Mouse (Mus musculus): ENCODE measurements at regions not wholly inside any gene's neighbourhood (a gene's known extent, or its start where the extent isn't known, plus 50 kb on each side); places are given as distances from the start of the nearest gene placed in this dataset.
A peak's percentile ranks its signal among the peaks of the same experiment; 100 is the strongest.

DNA sequence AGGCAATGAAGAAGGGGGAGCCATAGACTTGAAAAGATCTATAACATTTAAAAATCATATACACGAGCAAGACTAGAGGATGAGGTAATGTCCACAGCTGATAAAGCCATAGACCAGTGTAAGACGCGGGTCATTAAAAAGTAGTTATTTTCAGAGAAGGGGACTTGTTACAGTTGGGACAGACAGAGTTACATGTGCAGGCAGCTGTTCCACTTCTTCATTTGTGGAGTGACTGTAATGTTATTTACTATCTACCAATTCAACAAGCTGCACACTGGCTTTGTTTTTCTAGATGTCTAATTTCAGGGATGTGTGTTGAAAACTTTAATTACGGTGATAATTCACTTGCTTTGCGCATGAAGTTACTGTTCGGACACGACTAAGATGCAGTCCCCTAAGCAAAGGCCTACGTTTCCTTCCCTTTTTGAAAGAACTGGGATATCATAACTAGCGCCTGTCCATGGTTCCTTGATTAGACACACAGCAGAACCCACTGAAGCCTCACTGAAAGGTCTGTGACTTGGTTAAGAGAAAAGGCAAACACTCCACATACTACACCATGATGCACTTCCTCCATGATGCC is 320.7 kb upstream of the Clint1 start:
- DNase-seq (ENCODE audit: low spot score in 2 of 2) = no peak

DNA sequence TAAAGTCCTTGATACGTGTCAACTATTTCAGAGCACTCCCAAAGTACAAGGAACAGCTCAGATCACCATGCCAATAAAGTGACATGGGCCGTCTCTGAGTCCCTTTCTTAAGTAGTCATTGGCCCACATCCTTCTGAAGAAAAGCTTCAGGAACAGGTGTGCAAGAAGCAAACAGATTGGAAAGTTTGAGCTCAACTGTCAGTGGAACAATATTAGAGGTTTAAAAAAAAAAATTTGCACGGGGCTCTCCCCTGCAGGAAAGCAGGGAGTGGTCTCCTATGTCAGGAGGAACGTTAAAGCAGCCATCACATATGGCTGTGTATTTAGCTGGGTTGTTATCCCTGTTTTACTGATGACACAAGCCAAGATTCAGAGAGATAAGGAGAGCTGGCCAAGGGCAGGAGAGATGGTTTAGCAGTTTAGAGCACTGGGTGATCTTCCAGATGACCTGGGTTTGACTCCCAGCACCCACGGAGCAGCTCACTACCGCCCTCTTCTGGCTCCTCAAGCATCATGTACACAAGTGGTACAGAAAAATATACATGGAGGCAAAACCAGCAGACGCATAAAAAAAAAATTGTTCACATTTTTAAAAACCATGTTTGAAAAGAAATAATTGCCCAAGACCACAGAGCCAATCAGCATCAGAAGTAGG is 318.3 kb upstream of the Clint1 start:
- DNase-seq (ENCODE audit: low spot score in 2 of 2) = no peak

DNA sequence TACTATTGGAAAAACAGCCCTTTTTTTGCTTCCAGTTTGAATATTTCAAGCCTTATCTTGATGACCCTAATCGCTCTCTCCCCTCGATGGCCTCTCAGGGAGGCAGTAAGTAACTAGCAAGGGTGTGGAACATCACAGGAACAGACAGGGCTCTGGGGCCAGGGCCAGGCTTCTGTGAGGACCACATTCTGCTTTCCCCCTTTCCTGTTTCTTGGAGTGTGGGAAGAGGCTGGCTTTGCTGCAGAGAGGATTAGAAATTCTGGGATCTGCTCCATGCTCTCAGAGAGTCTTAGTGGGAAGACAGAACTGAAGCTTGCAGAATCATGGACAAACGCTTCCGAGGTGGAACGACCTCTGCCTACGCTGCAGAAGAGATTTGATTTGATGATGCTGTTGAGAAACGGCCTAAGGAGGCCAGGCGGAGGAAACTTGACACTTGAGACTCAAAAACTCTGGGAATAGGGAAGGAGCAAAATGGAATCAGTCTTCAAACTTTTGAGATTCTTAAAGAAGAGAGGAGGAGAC is 316.3 kb upstream of the Clint1 start:
- no peak for DNase-seq (ENCODE audit: low spot score in 2 of 2)

DNA sequence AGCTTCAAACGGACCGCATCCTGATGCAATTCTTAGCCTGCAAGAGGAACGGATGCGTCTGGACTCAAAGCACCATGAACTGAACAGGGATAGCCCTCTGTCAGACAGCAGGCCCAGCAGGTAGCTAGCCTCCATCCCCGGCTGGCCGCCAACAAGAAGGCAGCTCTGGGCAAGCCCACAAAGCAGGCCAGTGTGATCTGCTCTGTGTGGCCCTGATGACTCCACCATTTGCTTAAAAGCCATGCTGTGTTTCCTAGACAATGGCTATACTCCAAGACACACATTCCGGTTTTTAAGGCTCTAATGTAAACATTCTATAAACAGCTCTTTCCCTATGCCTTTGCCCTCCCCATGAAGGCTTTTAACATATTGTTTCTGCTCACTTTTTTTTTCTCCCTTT is 313.8 kb upstream of the Clint1 start:
- no peak for DNase-seq (ENCODE audit: low spot score in 2 of 2)

DNA sequence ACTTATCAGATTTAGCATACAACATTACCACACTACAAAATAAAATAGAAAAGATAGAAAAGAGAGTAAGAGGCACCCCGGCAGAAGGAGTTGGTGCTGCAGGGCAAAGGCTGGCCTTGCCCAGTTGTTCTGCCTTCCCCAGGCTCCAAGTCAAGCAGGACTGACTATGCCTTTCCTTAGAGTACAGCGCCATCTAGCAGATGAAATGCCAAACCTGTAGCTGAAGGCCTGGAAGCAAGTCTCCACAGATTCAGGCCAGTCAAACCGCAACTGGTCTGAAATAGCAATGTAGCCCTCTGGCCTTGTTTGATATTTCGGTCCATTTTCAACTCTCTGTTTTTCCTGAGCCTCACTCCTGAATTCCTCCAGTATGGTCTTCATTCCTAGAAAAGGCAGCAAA is 312.4 kb upstream of the Clint1 start:
- DNase-seq (ENCODE audit: low spot score in 2 of 2) = peak; percentile 14 to 55

DNA sequence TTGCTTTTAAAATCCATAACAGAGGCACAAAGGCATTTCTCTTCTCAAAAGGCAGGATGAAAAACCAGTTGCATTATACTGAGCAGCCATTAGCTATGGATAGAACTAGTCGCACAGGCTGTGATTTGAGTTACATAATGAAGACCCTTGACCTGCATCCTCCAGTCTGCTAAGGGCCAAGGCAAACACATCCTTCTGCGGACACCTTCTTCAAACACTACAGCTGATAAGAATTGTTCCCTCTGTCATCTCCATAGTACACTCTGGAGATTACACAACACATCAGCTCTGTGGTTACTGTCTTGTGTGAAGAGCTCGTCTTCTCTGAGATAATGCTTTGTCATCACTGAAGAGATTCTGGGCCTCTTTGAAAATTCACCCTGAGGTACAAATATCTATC is 307.3 kb upstream of the Clint1 start:
- DNase-seq (ENCODE audit: low spot score in 2 of 2) = no peak

DNA sequence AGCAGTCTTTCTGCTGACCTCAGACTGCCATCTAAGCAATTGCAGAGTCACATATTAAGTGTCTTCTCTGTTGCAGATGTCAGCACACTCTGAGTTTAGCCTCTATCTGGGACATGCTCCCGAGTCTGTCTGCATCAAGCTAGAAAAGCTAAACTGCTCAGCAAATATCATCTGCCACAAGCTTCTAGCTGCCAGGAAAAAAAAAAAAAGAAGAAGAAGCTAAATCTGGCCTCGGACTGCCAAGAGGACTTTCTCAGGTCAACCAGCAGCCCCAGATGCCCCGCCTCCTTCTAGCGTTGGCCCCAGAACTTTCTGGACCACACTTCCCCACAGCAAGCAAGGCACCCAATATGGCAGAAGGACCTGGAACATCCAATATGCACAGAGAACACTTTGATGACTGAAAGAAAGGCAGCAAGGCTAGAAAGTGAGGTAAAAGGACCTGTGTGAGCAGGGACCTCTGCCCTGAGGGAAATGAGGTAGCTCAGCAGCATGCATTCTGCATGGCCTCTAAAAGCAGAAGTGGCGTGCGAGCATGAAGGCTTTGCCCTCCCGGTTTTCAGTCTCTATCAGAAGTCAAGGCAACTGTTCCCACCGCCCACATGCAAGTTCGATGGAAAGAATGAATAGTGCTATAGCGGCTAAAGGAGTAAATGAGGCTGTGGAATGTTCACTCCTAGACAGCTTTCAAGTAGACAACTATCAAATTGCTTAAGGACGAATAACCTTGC is 305.8 kb upstream of the Clint1 start:
- DNase-seq (ENCODE audit: low spot score in 2 of 2) = no peak

DNA sequence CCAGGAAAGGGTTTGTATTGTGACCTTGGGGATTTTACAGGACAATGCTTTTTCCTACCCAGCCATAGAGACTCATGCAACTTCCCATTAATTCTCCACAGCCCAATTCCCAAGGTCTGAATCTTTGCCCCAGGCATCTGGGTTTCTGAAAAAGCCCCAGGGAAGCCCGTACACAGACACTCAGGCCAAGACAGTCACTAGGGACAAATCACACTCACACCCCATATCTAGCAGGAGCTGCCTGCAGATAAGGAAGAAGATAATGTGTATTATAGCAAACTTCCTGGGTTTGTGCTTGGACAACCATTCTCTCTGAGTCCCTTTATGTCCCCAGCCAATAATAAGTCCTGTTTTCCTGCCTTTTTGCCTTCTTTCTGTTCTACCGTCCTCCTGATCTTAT is 305.0 kb upstream of the Clint1 start:
- DNase-seq (ENCODE audit: low spot score in 2 of 2) = no peak

DNA sequence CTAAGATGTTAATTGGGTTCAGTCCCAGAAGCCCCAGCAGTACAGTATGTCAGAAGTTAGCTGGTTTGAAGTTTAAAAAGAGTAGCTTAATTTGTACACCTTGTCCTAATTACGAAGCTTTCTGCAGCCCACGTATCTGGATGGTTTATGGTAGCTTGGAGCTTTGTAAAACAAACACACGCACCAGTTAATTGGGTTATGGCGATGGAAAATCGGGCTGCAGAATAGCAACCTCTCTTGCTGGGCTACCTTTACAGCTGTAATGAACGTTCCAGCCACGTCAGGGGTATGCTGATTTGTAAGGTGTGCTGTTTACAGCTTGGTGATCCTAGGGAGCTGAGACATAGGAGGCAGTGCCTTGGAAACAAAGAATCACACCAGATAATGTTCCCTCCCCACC is 301.5 kb upstream of the Clint1 start:
- no peak for DNase-seq (ENCODE audit: low spot score in 2 of 2)

DNA sequence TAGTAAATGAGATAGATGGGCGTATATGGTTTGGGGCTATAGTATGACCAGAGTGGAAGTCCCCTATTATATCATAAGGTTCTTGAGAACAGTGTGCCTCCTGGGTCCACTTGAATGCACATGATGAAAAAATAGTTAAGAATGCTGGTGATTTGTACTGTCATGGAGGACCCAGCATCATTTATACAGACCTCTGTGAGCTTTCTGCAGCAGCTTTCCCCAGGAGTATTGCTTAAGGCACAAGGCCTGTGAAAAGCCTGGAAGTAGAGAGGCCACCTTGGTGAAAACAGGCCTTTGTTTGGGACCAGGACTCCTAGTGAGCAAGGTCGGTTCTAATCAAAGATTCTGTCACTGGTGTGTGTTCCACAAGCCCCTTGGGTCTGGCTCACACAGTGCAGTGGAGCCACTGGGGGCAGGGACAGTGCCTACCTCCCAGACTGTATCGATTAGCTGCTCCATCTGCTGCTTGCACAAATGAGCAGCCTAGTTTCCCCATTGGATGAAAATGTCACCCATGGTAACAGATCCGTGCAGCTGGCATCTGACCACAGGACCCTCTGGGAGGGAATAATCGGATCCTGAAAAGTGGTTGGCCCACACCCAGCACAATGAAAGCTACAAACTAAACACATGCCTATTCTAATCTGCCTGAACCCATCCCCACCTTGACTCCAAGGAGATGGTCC is 274.2 kb upstream of the Clint1 start:
- DNase-seq (ENCODE audit: low spot score in 2 of 2) = no peak

DNA sequence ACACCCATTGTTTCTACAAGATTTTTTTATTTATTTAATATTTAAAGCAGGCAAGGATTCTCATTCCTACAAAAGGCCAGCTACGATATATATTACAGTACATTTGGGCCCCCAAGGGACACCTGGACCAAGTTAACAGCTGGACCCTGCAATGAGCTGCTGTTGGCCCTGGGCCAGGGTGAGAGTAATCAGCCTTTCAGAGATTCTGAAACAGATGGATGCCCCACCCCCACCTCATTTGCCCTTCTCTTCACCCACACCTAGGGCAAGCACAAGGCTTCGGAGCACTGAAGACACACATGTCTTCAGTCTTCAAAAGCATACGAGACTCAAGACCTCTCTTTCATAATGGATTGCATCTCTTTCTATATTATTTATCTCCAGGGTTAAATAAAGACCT is 259.5 kb upstream of the Clint1 start:
- DNase-seq (ENCODE audit: low spot score in 2 of 2) = no peak

DNA sequence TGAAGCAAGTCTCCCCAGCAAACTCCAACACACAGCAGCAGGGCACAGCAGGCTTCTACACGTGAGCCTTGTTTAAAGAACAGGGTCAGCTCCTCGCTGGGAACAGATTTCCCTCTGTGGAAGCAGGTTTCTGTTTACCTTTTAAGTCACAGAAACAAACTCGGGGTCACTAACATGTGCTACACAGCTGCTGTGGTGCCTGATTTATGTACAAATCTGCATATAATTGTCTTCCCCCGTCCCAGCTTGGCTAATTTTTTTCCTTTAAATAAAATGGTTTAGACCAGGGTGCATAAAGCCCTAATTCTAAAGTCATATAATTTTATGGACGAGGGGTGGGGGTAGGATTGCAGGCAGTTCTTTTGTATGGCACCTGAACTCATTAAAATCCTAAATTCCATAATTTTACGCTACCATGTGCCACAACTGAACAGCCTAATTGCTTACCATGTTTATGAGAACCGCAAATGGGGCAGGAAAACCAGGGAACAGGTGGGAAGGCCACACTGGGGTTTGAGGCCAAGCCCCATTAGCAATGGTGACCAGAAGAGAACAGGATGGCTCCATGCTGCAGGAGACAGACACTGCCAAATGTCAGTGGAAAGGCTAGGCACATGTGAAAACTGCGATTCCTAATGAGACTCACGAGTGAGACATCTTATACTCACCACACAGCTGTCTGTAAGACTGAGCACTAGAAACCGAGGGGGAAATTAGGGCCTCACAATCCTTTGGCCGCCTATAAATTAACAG is 258.8 kb upstream of the Clint1 start:
- no peak for DNase-seq (ENCODE audit: low spot score in 2 of 2)

DNA sequence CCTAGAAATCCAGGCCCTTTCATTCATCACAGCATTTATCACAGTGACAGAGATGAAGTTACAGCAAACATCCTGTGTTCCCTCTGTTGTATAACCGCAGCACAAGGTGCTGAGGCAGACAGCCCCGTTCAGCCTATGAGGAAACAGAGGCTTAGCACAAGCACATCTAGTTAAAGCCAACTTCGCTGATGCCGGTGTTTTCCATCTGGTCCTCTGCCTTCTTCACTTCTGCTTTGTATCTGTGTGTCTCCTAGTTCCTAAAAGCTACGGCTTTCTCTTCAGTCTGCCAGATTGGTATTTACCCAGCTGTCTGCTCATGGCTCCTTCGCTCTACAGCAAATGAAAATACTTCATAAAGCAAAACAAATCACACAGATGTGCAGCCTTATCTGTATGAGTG is 256.5 kb upstream of the Clint1 start:
- no peak for DNase-seq (ENCODE audit: low spot score in 2 of 2)

DNA sequence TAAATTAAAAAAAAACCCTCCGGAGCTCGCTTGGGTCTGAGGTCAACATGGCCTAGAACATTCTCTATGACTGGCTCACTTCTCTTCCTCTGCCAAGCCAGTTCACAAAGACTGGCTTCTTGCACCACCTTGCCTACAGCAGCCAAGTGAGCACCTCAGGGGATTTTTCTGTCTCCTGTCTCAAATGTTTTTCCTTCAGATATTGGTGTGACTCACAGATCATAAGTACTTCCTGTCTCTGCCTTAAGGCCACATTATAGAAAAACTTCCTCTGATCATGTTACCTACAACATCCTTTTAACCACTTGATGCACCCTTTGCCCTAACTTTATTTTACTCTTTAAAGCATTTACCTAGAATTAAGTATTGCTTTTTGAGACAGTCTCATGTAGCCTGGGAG is 230.0 kb upstream of the Clint1 start:
- no peak for DNase-seq (ENCODE audit: low spot score in 2 of 2)

DNA sequence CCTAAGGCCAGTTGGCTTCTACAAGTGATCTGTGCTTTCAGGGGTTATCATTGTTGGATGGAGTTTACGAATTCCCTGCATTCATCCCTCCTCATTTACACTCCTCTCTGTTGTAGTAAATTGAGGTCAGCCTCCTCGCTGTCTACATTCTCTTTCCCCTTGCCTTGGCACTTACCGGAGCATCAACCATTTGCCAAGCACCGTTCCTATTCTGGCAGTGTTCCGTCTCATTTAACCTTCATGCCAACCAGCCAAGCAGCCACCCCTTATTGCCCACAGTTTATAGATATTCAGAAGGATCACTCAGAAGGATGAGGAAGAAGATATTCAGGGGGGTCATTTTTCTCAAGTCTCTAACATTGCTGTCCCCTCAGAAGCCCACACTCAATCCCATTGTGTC is 229.2 kb upstream of the Clint1 start:
- DNase-seq (ENCODE audit: low spot score in 2 of 2) = no peak

DNA sequence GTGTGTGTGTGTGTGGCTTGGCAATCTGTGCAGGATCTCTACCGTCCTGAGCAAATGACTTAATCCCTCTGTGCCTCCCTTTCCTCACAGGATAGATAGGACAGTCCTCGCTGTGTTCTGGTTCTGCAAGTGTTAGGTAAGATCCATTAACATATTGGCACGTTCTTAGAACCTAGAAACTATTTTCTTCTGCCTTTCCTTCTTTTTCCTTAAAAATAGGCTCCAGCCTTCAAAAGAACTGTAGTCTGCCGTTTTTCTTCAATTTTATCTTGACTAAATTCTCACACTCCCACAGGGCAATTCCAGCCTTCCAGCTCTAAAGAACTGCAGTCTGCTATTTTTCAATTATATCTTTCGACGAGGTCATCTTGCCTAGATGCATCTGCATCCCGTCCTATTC is 227.6 kb upstream of the Clint1 start:
- no peak for DNase-seq (ENCODE audit: low spot score in 2 of 2)

DNA sequence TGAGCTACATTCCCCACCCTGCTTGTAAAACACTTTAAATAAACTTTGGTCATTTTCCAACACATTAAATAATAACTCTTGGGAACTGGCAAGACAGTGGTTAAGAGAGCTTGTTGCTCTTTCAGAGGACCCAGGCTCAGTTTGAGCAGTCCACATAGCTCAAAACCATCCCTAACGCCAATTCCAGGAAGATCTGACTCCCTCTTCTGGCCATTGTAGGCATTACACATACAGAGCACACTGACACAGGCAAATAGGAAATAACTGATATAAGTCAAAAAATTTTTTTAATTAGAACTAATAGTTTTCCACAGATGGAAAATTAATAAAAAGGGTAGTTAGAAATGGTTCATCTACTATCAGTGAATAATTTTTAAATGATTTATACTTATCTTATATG is 222.6 kb upstream of the Clint1 start:
- no peak for DNase-seq (ENCODE audit: low spot score in 2 of 2)

DNA sequence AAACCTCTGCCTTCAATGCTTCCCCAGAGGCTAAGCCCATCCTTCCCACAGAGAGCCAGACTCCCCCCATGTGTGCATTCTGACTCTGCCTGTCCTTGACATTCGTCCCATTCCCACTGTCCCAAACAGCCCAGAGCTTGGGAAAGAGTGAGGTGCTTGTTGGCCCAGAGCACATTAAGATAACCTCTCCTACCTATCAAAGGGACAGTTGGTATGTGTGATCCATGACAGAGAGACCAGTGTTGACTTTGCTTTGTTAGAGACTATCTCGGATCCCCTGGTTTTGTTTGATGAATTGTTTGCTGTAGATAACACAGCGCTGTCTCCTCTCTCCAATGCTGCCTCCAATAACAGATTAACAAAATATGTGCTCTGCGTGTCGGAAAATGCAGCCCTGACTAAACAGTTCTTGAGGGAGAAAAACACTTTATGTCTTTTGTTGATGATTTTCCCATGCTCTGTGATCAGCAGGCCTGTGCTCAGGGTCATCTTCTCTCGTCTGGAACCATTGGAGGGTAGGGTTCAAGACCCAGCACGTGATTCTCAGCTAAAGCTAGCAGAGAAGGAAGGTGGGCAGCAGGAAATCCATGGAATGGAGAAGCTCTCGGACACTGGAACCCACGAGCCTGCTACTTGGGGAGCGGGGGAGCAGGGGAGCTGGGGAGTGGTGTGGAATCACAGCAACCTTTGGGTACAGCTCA is 217.2 kb upstream of the Clint1 start:
- DNase-seq (ENCODE audit: low spot score in 2 of 2) = no peak

DNA sequence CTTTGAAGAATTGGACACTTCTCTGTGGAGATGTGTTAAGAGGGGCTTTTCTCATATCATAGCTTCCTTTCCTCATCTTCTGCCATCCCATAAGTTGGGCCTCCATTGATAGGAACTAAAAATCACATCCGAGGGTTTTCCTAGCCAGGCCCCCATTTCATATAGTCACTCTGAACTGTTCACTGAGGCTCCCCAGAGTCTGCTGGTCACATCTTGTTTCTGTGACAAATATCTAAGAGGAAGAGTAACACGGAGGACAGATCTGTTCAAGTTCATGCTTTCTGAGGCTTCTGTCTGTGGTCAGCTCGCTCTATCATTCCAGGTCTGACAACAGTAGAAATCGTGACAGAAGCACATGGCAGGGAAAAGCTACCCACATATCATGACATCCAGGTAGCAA is 216.0 kb upstream of the Clint1 start:
- DNase-seq (ENCODE audit: low spot score in 2 of 2) = no peak

DNA sequence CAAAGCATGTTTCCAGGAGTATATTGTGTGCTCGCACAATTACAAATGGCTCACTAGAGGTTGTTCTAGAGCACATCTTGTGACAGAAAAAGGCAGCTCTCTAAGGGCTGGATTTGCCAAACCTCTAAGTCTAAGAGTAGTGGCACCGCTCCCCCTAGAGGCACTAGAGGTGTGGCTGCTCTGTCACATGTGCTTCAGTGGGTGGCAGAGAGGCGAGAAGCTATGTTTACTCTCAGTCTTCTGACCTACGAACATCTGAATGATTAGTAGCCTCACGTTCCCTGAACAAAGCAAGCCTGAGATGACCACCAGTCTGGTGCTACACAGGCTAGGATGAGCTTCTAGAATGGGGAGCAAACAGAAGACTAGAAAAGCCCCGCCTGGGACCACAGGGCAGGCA is 212.6 kb upstream of the Clint1 start:
- no peak for DNase-seq (ENCODE audit: low spot score in 2 of 2)

Data from adrenal gland, postnatal 4 days (tissue).